Mouse (Mus musculus) myocyte (in vitro differentiated cells): Measurements from ENCODE around the gene Mrps16.

Experiments used
- CEBPB ChIP-seq: IDR thresholded peaks from 2 replicates; pipeline ENCODE4 v1.6.1; 2011; ENCODE audit warnings: mild to moderate bottlenecking, moderate library complexity; ENCODE audit not compliant: poor library complexity, insufficient read depth, severe bottlenecking
- E2F4 ChIP-seq: IDR thresholded peaks from one replicate; pipeline ENCODE4 v1.6.1; 2011; ENCODE audit warnings: mild to moderate bottlenecking, control low read depth, moderate library complexity; ENCODE audit not compliant: insufficient read depth
- MAX ChIP-seq: IDR thresholded peaks from one replicate; pipeline ENCODE4 v1.6.1; 2011; ENCODE audit warnings: low read depth, mild to moderate bottlenecking, control low read depth
- POLR2A ChIP-seq: IDR thresholded peaks from one replicate; pipeline ENCODE4 v1.6.1; 2011; ENCODE audit warnings: low read depth, mild to moderate bottlenecking, control low read depth, moderate library complexity; ENCODE audit not compliant: insufficient read length
- POLR2AphosphoS2 ChIP-seq: IDR thresholded peaks from one replicate; pipeline ENCODE4 v1.6.1; 2011; ENCODE audit warnings: low read depth, control low read depth; ENCODE audit not compliant: insufficient read length
- SRF ChIP-seq: IDR thresholded peaks from one replicate; pipeline ENCODE4 v1.6.1; 2011; ENCODE audit warnings: low read depth; ENCODE audit not compliant: control insufficient read depth, insufficient read length
- TCF12 ChIP-seq: IDR thresholded peaks from one replicate; pipeline ENCODE4 v1.6.1; 2011; ENCODE audit warnings: mild to moderate bottlenecking, control low read depth; ENCODE audit not compliant: poor library complexity, insufficient read depth, severe bottlenecking
- USF1 ChIP-seq: IDR thresholded peaks from one replicate; pipeline ENCODE4 v1.6.1; 2011; ENCODE audit warnings: low read depth, mild to moderate bottlenecking, control low read depth, moderate library complexity

DNA sequence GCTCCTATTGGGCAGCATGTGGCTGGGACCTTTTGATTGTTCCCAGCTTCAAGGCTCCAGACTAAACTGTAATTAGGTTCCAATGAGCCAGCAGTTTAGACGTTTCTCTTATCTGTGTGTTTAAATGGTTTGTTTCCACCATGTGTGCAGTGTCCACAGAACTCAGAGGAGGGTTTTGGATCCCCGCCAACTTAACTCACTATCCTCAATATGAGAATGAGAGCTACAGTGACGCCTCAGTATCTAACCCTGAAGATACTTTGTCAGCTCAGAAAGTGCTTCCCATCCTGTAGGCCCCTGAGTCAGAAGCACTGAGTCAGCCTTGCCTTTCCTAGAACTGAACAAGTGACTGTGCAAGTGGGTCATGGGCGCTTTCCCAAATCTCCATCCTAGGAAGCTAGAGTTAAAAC, 16.3 kb downstream of the Mrps16 start:
- no peak for TF ChIP-seq SRF
- no peak for TF ChIP-seq POLR2A
- TF ChIP-seq TCF12, result no peak
- TF ChIP-seq POLR2AphosphoS2, result no peak
- TF ChIP-seq E2F4, result no peak
- no peak for TF ChIP-seq USF1
- TF ChIP-seq MAX, result no peak
- no peak for TF ChIP-seq CEBPB
